Mouse (Mus musculus): ENCODE measurements around the gene Carmil3.

DNA sequence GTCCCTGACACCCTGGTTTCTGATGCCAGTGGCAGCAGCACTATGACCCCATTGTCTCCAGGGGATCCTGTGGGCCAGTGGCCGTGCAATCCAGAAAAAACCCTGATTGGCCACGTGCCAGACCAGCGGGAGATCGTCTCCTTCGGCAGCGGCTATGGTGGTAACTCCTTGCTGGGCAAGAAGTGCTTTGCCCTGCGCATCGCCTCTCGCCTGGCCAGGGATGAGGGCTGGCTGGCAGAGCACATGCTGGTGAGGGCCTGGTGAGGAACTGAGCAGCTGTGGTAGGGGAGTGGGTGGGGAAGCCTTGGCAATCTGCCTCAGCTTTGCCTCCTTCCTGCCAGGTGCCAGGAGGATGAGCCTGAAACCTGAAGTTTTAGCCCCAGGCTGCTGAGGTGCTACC lies 53.9 kb downstream of the Carmil3 start:
- TF ChIP-seq CTCF (IDR thresholded peaks at IDR 0.05; ENCODE audit: low read depth, low read length): no peak
- TF ChIP-seq POLR2A (IDR thresholded peaks at IDR 0.05; ENCODE audit: insufficient read depth, low read length): no peak

Measured in ES-Bruce4 (cell line).